Mouse (Mus musculus): ENCODE data around the gene Glis3. TPM values are rescaled to one million over a fixed set of nuclear protein-coding genes. Genes with fewer than 3 reads are reported as not detected.

Gene Glis3
- polyA plus RNA-seq (2014; fragmentation: Illumina TruSeq; extraction: RNeasy Lipid Tissue Mini Kit (QIAGEN cat#74804); ENCODE audit: low read depth, low replicate concordance): 0.84 TPM

DNA sequence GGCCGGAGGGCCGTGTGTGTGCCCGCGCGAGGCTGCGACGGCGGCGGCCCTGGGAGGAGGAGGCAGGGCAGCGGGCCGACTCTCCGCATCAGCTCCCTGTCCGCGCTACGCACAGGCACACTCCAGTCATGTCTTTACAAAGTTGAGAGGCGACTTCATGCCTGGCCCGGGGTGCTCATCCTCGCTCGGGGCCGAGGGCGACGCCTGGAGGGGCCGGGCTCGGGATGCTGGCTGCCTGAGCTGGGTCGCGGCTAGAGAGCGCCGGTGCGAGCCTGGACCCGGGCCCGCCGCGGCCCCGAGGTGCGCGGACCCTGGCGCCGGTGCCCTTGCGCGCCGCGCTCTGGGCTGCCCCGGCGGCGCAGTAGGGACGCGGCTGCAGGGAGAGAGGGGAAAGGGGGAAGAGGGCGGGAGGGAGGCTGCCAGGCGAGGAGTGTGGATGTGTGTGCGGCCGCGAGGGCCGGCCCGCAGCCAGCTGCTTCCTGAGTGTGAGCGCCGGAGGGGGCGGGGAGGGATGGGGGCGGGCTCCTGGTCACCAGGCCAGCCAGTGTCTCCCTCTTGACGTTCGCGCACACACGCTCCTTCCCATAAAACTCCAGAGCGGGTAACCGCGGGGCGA lies at the start of gene Glis3:
Gene Glis3, minus strand, starts transcription at position 302 of the 616 bp plus-strand sequence.

Other genes starting within 250 kb of the Glis3 start
- 0.20 TPM for gene Slc1a1, start 155.0 kb upstream of the Glis3 start, polyA plus RNA-seq (2014; fragmentation: Illumina TruSeq; extraction: RNeasy Lipid Tissue Mini Kit (QIAGEN cat#74804); ENCODE audit: low read depth, low replicate concordance)